ENCODE assay signal across 15 mouse cellular contexts in the genomic region with DNA sequence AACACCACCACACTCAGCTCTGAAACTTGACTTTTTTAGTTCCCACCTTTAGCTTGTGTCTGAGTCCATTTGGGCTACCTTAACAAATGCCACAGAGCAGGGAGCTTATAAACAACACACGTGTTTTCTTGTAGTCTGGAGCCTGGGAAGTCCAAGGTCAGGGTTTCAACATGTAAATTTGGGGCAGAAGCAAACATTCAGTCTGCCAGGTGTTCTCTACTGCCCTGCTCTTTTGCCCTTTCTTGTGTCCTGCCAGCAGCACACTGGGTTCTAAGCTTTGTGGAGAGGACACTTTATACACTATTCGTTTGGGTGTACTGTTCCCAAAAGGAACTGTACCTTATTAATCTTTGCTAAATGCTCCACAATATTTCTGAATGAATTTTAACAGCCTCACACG.
"Had no signal": no experiment of that assay in that cellular context is flagged by ENCODE, and none has a peak within 500 bp of the region (broad histone marks: within the 10 kb centered on the region; RNA-seq: fewer than 3 reads in every experiment).

No protein-coding gene starts in this region.

- DNase-seq: layer of hippocampus, adult 9-11 months; layer of hippocampus, postnatal 36 days; lung, adult 2 months; lung, postnatal 14 days; midbrain, embryonic 14.5 days; right cerebral cortex, postnatal 25 days; spleen, adult 18-20 months; thymus, postnatal 25 days had no signal

- H3K4me2 ChIP-seq: intestine, embryonic 15.5 days; midbrain, embryonic 11.5 days; stomach, embryonic 15.5 days had no signal

- H3K9me3 ChIP-seq: intestine, embryonic 15.5 days; stomach, embryonic 15.5 days had no signal

- H3K4me3 ChIP-seq: intestine, embryonic 15.5 days; layer of hippocampus, adult 2 months; left cerebral cortex, adult 2 months; stomach, embryonic 15.5 days had no signal

- H3K36me3 ChIP-seq: intestine, embryonic 15.5 days; stomach, embryonic 15.5 days had no signal

- H3K27me3 ChIP-seq: intestine, embryonic 15.5 days; stomach, embryonic 15.5 days had no signal

- H3K4me1 ChIP-seq: intestine, embryonic 15.5 days; stomach, embryonic 15.5 days had no signal

- ATAC-seq: intestine, embryonic 15.5 days had no signal

- H3K27ac ChIP-seq: intestine, embryonic 15.5 days; kidney, postnatal 0 days; layer of hippocampus, adult 2 months; liver, embryonic 14.5 days; stomach, embryonic 15.5 days had no signal

- H3K9ac ChIP-seq: intestine, embryonic 15.5 days; liver, embryonic 14.5 days; stomach, embryonic 15.5 days had no signal
